Mouse (Mus musculus) erythroblast, adult 5-6 weeks (primary cell): ENCODE data around the gene Pigz. TPM values are rescaled to one million over a fixed set of nuclear protein-coding genes. Genes with fewer than 3 reads are reported as not detected.
A peak's percentile ranks its signal among the peaks of the same experiment; 100 is the strongest.

Experiments
- ATAC-seq: replicated peaks from 2 replicates; pipeline ENCODE4 v1.8.0; 2016; ENCODE audit warnings: moderate number of reproducible peaks, mild to moderate bottlenecking, moderate TSS enrichment, inconsistent platforms; ENCODE audit not compliant: poor library complexity, low FRiP score, severe bottlenecking
- total RNA-seq, 2 experiments: library from RNA; stranded (forward) in 1 of 2; stranded (reverse) in 1 of 2; fragments of 150-400 nt in 1 of 2; fragments of 200-764, 138-1000 nt in 1 of 2; gene quantifications; 2 replicates each; pipeline versions ENCODE4 v1.2.3 to v1.2.4; 2015 to 2017; ENCODE audit warnings: low replicate concordance in 2 of 2

Gene Pigz
- total RNA-seq (2015; ENCODE audit: low replicate concordance), result 1.9 TPM in 1 of 2 replicates, not detected in the other
- total RNA-seq (2017; ENCODE audit: low replicate concordance), result 0.09 and 0.98 TPM in 2 replicates

GRCm38 (mm10) chr16:31933751-31934549 lies at the start of gene Pigz:
Pigz (plus strand) TSS chr16:31933851.
- ATAC-seq, result no peak

DNA sequence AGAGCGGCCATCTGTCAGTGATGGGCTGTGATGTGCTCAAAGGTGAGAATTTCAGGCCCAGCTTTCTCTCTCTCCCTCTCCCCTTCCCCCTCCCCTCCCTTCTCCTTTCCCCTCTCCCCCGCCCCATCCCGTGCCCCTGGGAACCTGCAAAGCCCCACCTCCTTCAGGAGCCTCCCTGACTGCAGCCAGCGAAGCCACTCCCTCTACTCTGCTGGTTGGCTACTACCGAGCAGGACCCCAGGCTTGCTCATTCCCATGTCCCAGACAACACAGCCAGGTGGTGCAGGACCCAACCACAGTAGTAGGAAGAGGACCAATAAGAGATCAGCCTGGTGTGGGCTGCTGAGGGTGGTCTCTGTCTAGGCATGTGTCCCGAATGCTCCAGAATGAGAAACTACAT lies 49.7 kb upstream of the Pigz start:
- no peak for ATAC-seq

GRCm38 (mm10) chr16:31890907-31891306 lies 42.7 kb upstream of the Pigz start:
- no peak for ATAC-seq

DNA sequence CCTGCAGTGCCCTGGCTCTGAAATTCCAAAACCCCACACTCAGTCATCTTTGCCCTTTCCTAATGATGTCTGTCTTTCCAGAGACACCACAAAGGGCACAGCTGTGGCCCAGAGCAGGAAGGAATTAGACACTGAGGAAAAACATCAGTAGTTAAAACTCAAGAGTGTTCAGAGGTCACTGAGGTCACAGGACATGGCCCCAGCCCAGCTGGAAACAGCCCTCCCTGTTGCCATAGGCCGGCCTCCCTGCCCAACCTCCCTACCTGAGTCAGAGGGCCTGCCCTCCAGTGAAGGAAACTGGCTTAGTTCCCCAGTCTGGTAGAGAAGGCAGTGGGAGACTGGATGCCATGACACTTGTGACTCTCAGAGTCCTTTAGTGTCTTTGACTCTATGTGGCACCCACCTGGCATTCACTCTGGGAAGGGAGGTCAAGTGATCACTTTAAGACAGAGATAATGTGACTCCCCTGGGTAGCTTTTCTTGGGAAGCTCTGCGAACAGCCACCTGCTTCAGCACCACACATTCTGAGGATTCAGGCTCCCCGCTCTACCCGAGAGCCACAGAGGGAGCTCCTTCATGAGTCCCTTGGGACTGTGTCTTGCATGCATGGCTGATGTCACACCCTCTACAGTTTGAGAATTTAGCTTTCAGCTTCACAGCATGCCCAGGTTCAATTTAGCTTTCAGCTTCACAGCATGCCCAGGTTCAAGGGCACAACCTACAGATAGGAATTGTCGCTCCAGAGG lies 40.1 kb upstream of the Pigz start:
- no peak for ATAC-seq

- ATAC-seq, result no peak
Measured at GRCm38 (mm10) chr16:31896971-31897774, 36.5 kb upstream of the Pigz start.

- ATAC-seq, result no peak
Measured at GRCm38 (mm10) chr16:31898546-31899326, 34.9 kb upstream of the Pigz start.

DNA sequence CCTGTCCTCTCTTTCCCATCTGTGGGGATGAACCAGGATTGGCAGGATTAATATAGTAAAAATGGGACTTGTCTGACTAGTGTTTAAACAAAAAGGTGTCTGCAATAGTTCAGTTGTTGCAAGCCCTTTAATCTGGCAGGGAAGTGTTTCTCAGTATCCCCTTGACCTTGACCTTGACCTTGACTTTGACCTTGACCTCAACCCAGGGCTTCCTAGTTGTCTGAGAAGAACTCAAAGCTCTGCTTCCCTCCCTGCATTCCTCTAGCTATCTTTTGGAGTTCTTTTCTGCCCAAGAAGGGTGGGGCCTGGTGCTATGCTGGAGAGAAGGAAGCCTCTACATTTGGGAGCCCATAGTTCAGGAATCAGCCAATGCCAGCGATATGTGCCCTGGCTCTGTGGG lies 31.8 kb upstream of the Pigz start:
- no peak for ATAC-seq

GRCm38 (mm10) chr16:31903239-31903638 lies 30.4 kb upstream of the Pigz start:
- ATAC-seq, result no peak

DNA sequence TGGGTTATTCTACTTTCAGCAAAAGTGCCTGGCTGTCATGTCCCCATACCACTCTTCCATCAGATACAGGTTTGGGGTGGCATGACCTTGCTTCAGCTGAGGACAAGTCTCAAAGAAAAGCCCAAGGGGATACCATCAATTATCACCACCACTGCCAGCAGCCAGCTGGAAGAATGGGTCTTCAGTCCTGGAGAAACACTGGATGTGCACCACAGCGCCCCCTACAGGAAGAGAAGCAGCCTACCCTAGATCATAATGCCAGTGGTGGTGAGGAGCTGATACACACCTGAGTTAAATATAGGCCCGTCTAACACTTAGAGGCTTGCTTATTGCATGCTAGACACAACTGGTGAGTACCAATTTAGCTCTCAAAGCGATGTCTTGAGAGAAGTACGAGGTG lies 28.3 kb upstream of the Pigz start:
- 0 out of 2 replicates have a peak, but pooled peaks have one; percentile 44 for ATAC-seq

GRCm38 (mm10) chr16:31905891-31906825 lies 27.5 kb upstream of the Pigz start:
- ATAC-seq, result no peak

DNA sequence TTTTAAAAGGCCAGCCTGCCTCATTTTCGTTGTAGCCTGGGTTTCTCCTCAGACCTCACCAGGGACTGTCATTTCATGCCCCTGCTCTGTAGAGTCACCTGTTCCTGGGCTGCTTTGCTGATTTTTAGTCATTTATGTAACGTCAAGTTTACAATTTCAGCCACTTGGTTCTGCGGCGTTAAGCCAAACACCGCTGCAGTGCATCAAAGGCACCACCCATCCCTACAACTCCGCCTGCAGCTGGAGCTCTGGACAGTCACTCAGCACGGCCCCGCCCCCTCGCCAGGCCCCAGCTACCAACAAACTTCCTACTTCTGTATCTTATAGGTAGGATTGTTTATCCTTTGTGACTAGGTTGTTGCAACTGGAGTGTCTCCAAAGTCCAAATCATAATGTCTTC lies 26.8 kb upstream of the Pigz start:
- no peak for ATAC-seq

GRCm38 (mm10) chr16:31908959-31909358 lies 24.7 kb upstream of the Pigz start:
- no peak for ATAC-seq

DNA sequence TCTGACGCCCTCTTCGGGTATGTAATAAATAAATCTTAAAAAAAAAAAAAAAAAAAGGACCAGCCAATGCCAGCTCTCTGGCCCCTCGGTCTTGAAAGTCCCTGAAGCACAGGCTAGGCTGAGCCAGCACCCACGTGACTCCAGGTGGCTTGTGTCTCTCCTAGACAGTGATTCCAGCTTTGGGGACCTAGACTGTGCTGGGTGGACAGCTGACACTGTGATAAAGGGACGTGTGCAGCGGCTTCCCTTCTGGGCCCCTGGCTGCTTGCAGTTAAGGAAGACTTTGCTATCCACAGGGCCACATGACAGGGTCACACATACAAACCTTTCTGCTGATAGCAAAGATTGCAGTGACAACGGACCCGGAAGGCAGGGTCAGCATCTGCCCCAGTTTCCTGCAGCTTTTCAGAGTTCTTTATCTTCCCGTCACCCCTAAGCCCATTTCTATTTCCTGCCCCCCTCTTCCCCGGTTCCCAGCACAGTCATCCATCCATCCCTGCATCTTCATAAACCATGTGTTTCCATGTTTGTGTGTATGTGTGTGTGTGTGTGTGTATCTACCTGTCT lies 23.3 kb upstream of the Pigz start:
- no peak for ATAC-seq

- ATAC-seq, result no peak
Measured at GRCm38 (mm10) chr16:31917776-31918175, 15.9 kb upstream of the Pigz start.

DNA sequence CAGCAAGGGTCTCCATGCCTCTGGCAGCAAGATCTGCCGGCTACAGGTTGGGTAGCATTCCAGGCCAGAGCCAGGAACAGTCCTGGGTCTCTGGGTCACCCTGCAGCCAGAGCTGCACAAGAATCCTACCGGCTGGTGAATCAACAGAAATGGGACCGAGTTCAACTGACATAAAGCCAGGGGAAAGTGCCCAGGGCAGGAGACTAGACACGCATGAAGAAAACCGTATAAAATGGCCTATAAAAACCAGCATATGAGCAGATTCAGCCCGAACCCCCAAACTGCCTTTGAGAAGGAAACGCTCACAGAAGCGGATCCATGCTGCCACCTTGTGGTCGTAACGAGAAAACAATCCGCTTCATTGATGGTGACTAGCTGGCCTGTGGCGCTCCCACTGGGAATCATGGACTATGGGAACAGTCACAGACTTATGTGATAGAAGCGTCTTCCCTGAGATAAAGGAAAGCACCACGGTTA lies 15.4 kb upstream of the Pigz start:
- peak; percentile 79 for ATAC-seq

- no peak for ATAC-seq
Measured at GRCm38 (mm10) chr16:31924368-31924767, 9.3 kb upstream of the Pigz start.

GRCm38 (mm10) chr16:31926091-31926490 lies 7.6 kb upstream of the Pigz start:
- no peak for ATAC-seq
